Mouse (Mus musculus) spleen, adult 2 months (tissue): ENCODE measurements at regions not wholly inside any gene's neighbourhood (a gene's known extent, or its start where the extent isn't known, plus 50 kb on each side); places are given as distances from the start of the nearest gene placed in this dataset.

Experiments
- CTCF ChIP-seq: fragments of 200-500 bp; IDR thresholded peaks from 2 replicates; pipeline ENCODE4 v1.5.1; 2011; ENCODE audit warnings: mild to moderate bottlenecking, inconsistent platforms; ENCODE audit not compliant: insufficient read depth, insufficient read length, insufficient replicate concordance; ENCODE audit errors: extremely low read depth
- POLR2A ChIP-seq: fragments of 200-500 bp; IDR thresholded peaks from 2 replicates; pipeline ENCODE4 v1.6.1; 2011; ENCODE audit warnings: low read depth, low read length, inconsistent platforms

DNA sequence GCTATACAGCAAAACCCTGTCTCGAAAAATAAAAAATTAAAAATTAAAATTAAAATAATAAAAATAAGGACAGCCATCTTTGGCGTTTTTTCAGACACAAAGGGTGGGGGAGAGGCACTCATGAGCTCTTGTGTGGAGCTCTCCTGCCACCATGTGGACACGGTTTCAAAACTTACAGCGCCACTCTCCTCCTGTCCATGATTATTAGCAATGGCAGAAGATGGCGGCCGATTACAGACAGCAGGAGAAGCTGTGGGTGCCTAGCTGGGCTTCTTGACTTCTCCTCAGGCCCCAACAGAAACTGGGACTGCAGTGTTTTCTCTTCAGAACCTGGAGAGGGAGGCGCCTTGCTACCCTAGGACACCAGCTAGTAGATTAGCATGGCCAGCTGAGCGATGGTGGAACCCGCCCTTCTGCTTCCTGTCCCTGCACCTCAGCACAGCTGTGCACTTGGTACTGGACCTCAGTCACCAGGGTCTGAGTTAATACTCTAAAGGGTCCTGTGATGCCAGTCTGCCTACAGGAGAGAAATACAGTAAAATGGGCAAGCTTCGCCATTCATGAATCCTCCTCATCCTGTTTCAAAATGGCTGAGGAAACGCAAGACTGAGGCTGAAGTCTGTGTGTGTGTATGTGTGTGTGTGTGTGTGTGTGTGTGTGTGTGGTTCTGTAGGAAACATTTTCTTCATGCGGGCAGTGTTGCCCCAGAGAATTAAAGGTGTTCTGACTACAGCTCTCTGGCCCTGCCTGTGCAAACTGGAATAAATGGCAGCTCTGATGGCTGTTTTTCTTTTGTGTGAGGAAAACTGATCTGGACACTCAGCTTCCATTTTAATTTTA lies 155.7 kb upstream of the Olfr1324 start:
- TF ChIP-seq POLR2A (no peak), CTCF (no peak)
